Mouse (Mus musculus) embryonic fibroblast, embryonic 13.5 days (primary cell): ENCODE measurements at regions not wholly inside any gene's neighbourhood (a gene's known extent, or its start where the extent isn't known, plus 50 kb on each side); places are given as distances from the start of the nearest gene placed in this dataset.

Source experiments
- CTCF ChIP-seq: IDR thresholded peaks from 2 replicates; pipeline ENCODE4 v1.5.1; 2011; ENCODE audit warnings: mild to moderate bottlenecking, control low read depth, low read length, moderate library complexity, borderline replicate concordance; ENCODE audit not compliant: insufficient read depth
- POLR2A ChIP-seq: IDR thresholded peaks from 2 replicates; pipeline ENCODE4 v1.6.1; 2011; ENCODE audit warnings: low read depth, mild to moderate bottlenecking, control low read depth, low read length, moderate library complexity

DNA sequence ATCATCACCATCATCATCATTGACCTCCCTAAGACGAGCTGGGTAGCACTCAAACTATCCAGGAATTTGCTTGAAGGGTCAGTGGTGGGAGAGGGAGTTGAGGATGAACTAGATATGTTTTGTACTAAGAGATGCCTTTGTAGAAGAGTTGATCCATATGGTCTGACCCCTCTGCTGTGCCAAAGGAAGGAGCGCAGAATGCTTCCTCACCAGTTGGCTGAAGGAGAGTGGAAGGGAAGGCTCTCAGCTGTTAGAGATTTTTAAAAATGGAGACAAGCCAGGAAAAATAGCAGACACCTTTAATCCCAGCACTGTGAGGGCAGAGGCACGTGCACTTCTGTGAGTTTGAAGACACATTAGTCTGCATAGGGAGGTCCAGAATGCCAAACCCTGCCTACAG is 84.2 kb upstream of the Ift57 start:
- TF ChIP-seq CTCF: no peak
- no peak for TF ChIP-seq POLR2A
